Mouse (Mus musculus) heart, postnatal 0 days (tissue): ENCODE measurements around the gene Pfdn6. TPM values are rescaled to one million over a fixed set of nuclear protein-coding genes. Genes with fewer than 3 reads are reported as not detected.

Source experiments
- ATAC-seq: fragments of 200-750 bp; cut with Nextera tagmentation; 2 replicates; pipeline ENCODE4 v1.8.0; 2017; ENCODE audit warnings: low read depth, moderate number of reproducible peaks, moderate library complexity; ENCODE audit not compliant: insufficient read depth
- DNase-seq: peaks from one replicate; pipeline ENCODE4 v3.0.0-alpha.2; 2016; ENCODE audit warnings: low spot score
- H3K27ac ChIP-seq: fragments of 300-500 bp; sonication (generic); 2 replicates; pipeline ENCODE4 v1.5.1; 2014; ENCODE audit warnings: low read depth, mild to moderate bottlenecking
- H3K27me3 ChIP-seq: fragments of 300-500 bp; sonication (generic); 2 replicates; pipeline ENCODE4 v1.6.1; 2014; ENCODE audit warnings: low read length, mixed read lengths; ENCODE audit not compliant: control insufficient read depth, insufficient read depth
- H3K36me3 ChIP-seq: fragments of 300-500 bp; sonication (generic); replicated peaks from 2 replicates; pipeline ENCODE4 v1.6.1; 2014; ENCODE audit warnings: low read length, mixed read lengths; ENCODE audit not compliant: control insufficient read depth, insufficient read depth
- H3K4me1 ChIP-seq: fragments of 300-500 bp; sonication (generic); 2 replicates; pipeline ENCODE4 v1.6.1; 2014; ENCODE audit warnings: antibody characterized with exemption; ENCODE audit not compliant: control insufficient read depth, insufficient read depth
- H3K4me2 ChIP-seq: fragments of 300-500 bp; sonication (generic); 2 replicates; pipeline ENCODE4 v1.6.1; 2014; ENCODE audit warnings: low read depth, mild to moderate bottlenecking, low read length, moderate library complexity
- H3K4me3 ChIP-seq: fragments of 300-500 bp; sonication (generic); 2 replicates; pipeline ENCODE4 v1.5.1; 2014; ENCODE audit warnings: low read depth, low read length
- H3K9ac ChIP-seq: fragments of 300-500 bp; sonication (generic); replicated peaks from 2 replicates; pipeline ENCODE4 v1.6.1; 2014; ENCODE audit warnings: low read depth, low read length, mixed read lengths
- H3K9me3 ChIP-seq: fragments of 300-500 bp; sonication (generic); replicated peaks from 2 replicates; pipeline ENCODE4 v1.6.1; 2016; ENCODE audit warnings: low read length; ENCODE audit not compliant: control insufficient read depth
- CTCF ChIP-seq: IDR thresholded peaks from 2 replicates; pipeline ENCODE4 v1.5.1; 2016; ENCODE audit warnings: antibody characterized with exemption, control low read depth, low read depth
- EP300 ChIP-seq: IDR thresholded peaks from 2 replicates; pipeline ENCODE4 v1.6.1; 2016; ENCODE audit warnings: antibody characterized with exemption, low read depth
- WGBS: fragments of 180-500 bp; shearing (Covaris S2); extraction: QIAGEN DNeasy Blood & Tissue Kit; methylation state at CpG from one replicate; pipeline ENCODE4 v1.1.7; 2014; 5-methylcytosine and 5-hydroxymethylcytosine counted together
- polyA plus RNA-seq: library from polyadenylated mRNA; unstranded; fragments of >200 nt; fragmentation: Nextera tagmentation; extraction: Ambion mirVana; gene quantifications from 2 replicates; pipeline ENCODE4 v1.2.1, GENCODE M21; 2015
- total RNA-seq: library from RNA; depleted of rRNA; stranded (reverse); fragments of >200 nt; gene quantifications from 2 replicates; pipeline ENCODE4 v1.2.3, GENCODE M21; 2014; ENCODE audit warnings: low replicate concordance

The Pfdn6 gene
- total and polyA plus RNA-seq, 2 experiments from 2014 or later, result 77.4 to 123 TPM

GRCm38 (mm10) chr17:33929371-33930279, 10.5 kb downstream of the Pfdn6 start, which contains the start of gene Rgl2:
Rgl2 (plus strand) TSS chr17:33929543.
- Histone ChIP-seq H3K36me3 (peaks cover 39% of the 10 kb centered on the region), H3K27ac (peak within 1 kb of the TSS; percentile 95), H3K9ac (peak within 1 kb of the TSS; percentile 91), H3K4me1 (peaks cover 6% of the 10 kb centered on the region; the same call in 1 of the 2 replicates), H3K4me3 (peak within 1 kb of the TSS; percentile 91), H3K27me3 (no peaks in the 10 kb centered on the region), H3K4me2 (peak within 1 kb of the TSS; percentile 98), H3K9me3 (no peaks in the 10 kb centered on the region)
- DNase-seq, result peak; percentile 86
- peak; percentile 15; the same call in 1 of the 2 replicates for TF ChIP-seq CTCF
- TF ChIP-seq EP300, result peak; percentile 55; the same call in 1 of the 2 replicates
- WGBS, result under 1% methylated on average over 68 of the region's 80 CpGs
- peak; percentile 87 for ATAC-seq

- H3K4me3 ChIP-seq, result peak overlapping the region; percentile 91
- ATAC-seq (no peak), DNase-seq (no peak)
- no peak overlapping the region for H3K27ac ChIP-seq
- no peak for TF ChIP-seq EP300
- no peak for TF ChIP-seq CTCF
- WGBS, result 58% methylated on average over 21 of the region's 21 CpGs
- peak overlapping the region; percentile 98 for H3K4me2 ChIP-seq
- H3K9ac ChIP-seq, result peak overlapping the region; percentile 91
- no peaks in the 10 kb centered on the region for H3K9me3 ChIP-seq
- no peaks in the 10 kb centered on the region for H3K27me3 ChIP-seq
- peaks cover 6% of the 10 kb centered on the region; the same call in 1 of the 2 replicates for H3K4me1 ChIP-seq
- peaks cover 28% of the 10 kb centered on the region for H3K36me3 ChIP-seq
Measured at GRCm38 (mm10) chr17:33928251-33928947, 11.7 kb downstream of the Pfdn6 start.

- Histone ChIP-seq H3K4me1 (peaks cover 6% of the 10 kb centered on the region; the same call in 1 of the 2 replicates), H3K27ac (no peak overlapping the region), H3K27me3 (no peaks in the 10 kb centered on the region), H3K4me3 (no peak overlapping the region), H3K9me3 (no peaks in the 10 kb centered on the region), H3K4me2 (no peak overlapping the region), H3K36me3 (0 out of 2 replicates have a peak, but pooled peaks cover 15% of the 10 kb centered on the region), H3K9ac (no peak overlapping the region)
- DNase-seq (no peak), ATAC-seq (no peak)
- 74% methylated on average over 17 of the region's 17 CpGs for WGBS
- TF ChIP-seq CTCF, result peak; percentile 35
- TF ChIP-seq EP300, result no peak
Measured at GRCm38 (mm10) chr17:33926207-33926932, 13.8 kb downstream of the Pfdn6 start.

GRCm38 (mm10) chr17:33925406-33926116, 14.6 kb downstream of the Pfdn6 start:
- Histone ChIP-seq H3K4me1 (no peaks in the 10 kb centered on the region), H3K9ac (no peak overlapping the region), H3K4me2 (no peak overlapping the region), H3K27me3 (no peaks in the 10 kb centered on the region), H3K27ac (no peak overlapping the region), H3K4me3 (no peak overlapping the region), H3K36me3 (0 out of 2 replicates have a peak, but pooled peaks cover 15% of the 10 kb centered on the region), H3K9me3 (no peaks in the 10 kb centered on the region)
- 83% methylated on average over 19 of the region's 21 CpGs for WGBS
- no peak for DNase-seq
- TF ChIP-seq EP300 (no peak), CTCF (no peak)
- no peak for ATAC-seq
